Comparison of ENCODE assay signal across 26 mouse cellular contexts in the genomic region with DNA sequence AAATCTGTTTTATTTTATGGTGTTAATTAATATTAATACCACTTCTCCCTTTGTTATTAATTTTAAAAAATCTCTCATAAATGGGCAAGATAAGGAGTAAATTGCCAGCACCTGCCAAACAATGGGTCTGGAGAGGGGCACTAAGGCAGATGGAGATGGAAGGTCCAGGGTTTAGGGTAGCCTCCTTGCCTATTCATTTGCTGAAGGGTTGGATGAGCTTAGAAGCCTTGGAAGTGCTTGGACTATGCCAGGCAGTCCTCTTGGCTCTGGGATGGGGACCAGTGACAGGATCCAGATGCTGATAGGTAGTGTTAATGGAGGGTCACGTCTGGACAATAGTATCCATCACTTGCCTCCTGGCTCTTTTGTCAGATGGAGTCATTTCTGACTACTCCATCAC.
"Had no signal": no experiment of that assay in that cellular context is flagged by ENCODE, and none has a peak within 500 bp of the region (broad histone marks: within the 10 kb centered on the region; RNA-seq: fewer than 3 reads in every experiment).

No protein-coding gene starts in this region.

- H3K36me3 ChIP-seq: heart, embryonic 13.5 days; heart, embryonic 15.5 days; hindbrain, embryonic 13.5 days; hindbrain, embryonic 15.5 days; kidney, embryonic 15.5 days; limb, embryonic 10.5 days; limb, embryonic 12.5 days; liver, embryonic 13.5 days had no signal

- H3K9me3 ChIP-seq: heart, embryonic 13.5 days; heart, embryonic 15.5 days; hindbrain, embryonic 13.5 days; hindbrain, embryonic 15.5 days; kidney, embryonic 15.5 days; limb, embryonic 10.5 days; limb, embryonic 12.5 days; liver, embryonic 13.5 days had no signal

- DNase-seq: gastrocnemius, postnatal 14 days; gastrocnemius, postnatal 36 days; heart, adult 18-20 months; heart, postnatal 14 days; heart, postnatal 36 days; kidney, adult 11 months; kidney, adult 2 months; kidney, adult 9 months; kidney, postnatal 10 days; kidney, postnatal 25 days; kidney, postnatal 4 days; liver; liver, embryonic 13.5 days had no signal

- H3K4me1 ChIP-seq: liver, embryonic 13.5 days had no signal

- ATAC-seq: hindbrain, postnatal 0 days; intestine, embryonic 16.5 days had no signal

- H3K4me3 ChIP-seq: heart, embryonic 13.5 days; heart, embryonic 15.5 days; hindbrain, embryonic 13.5 days; hindbrain, embryonic 15.5 days; kidney, embryonic 15.5 days; layer of hippocampus, adult 2 months; left cerebral cortex, adult 2 months; limb, embryonic 10.5 days; limb, embryonic 12.5 days; liver, embryonic 13.5 days had no signal

- H3K4me2 ChIP-seq: heart, embryonic 11.5 days; heart, embryonic 13.5 days; heart, embryonic 15.5 days; hindbrain, embryonic 13.5 days; hindbrain, embryonic 15.5 days; kidney, embryonic 15.5 days; limb, embryonic 12.5 days; liver, embryonic 11.5 days; liver, embryonic 13.5 days had no signal

- H3K27ac ChIP-seq: heart, embryonic 13.5 days; heart, embryonic 15.5 days; hindbrain, embryonic 13.5 days; hindbrain, embryonic 15.5 days; hindbrain, postnatal 0 days; kidney, embryonic 15.5 days; layer of hippocampus, adult 2 months; left cerebral cortex, adult 2 months; limb, embryonic 10.5 days; limb, embryonic 12.5 days; liver, embryonic 13.5 days had no signal

- H3K9ac ChIP-seq: heart, embryonic 13.5 days; heart, embryonic 15.5 days; hindbrain, embryonic 13.5 days; hindbrain, embryonic 15.5 days; kidney, embryonic 15.5 days; limb, embryonic 12.5 days; liver, embryonic 13.5 days had no signal
